Mouse (Mus musculus): Measurements from ENCODE around the gene Plppr3. TPM values are rescaled to one million over a fixed set of nuclear protein-coding genes. Genes with fewer than 3 reads are reported as not detected.
A peak's percentile ranks its signal among the peaks of the same experiment; 100 is the strongest.
"Not testable (repeated sequence)": the region's sequence is repeated elsewhere in the genome, so short reads cannot be mapped to it uniquely, and the experiment has no call there.

Plppr3 gene
- polyA plus RNA-seq, 1 experiment from 2014 or later: 142 TPM

DNA sequence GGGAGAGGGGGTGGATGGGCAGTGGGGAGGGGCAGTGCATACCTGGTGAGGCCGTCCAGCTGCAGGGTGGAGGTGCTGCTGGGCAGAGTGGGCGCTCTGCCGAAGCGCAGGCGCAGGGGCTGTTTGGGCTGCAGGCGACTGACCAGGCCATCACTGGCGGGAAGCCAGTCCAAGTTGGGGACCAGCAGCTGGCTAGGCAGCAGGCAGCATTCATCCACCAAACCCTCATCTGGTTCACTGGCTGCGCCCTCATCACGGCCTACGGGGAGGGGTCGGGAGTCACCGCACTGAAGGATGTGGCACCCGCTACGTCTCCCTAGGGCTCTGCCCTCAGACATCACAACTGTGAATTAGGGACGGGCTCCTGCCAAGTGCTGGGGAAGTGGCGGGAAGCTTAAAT lies 21.9 kb upstream of the Plppr3 start:
- no peak for ATAC-seq (ENCODE audit: low FRiP score, low read depth)
- Histone ChIP-seq H3K9me3 (no peaks in the 10 kb centered on the region), H3K36me3 (peaks cover 69% of the 10 kb centered on the region), H3K27me3 (no peaks in the 10 kb centered on the region), H3K9ac (no peak overlapping the region), H3K27ac (no peak overlapping the region), H3K4me3 (no peak overlapping the region), H3K4me1 (no peaks in the 10 kb centered on the region), H3K4me2 (replicated peaks) (no peak overlapping the region)
- WGBS: 94% methylated on average over 16 of the region's 16 CpGs

DNA sequence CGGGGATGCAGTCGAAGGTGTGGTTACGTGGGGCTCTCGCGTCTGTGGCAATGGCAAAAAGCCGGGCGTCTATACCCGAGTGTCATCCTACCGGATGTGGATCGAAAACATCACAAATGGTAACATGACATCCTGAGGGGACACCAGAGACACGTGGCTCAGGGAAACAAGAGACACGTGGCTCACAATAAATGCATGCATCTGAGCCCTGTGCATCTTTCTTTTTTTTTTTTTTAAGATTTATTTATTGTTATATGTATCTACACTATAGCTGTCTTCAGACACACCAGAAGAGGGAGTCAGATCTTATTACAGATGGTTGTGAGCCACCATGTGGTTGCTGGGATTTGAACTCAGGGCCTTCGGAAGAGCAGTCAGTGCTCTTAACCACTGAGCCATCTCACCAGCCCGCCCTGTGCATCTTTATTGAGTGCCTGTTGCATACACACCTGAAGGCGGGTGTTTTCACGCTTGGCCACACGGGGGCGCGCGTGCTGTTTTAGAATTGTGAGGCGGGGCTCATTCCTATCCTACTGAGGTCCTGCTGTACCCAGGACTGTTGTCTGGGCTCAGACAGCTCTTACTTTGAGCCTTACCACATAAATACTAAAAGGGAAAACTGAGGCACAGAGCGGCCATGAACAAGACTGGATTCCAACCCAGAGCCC lies 18.2 kb upstream of the Plppr3 start:
- not testable (repeated sequence) for H3K9me3 ChIP-seq; H3K4me2 ChIP-seq (replicated peaks); H3K27me3 ChIP-seq; H3K4me3 ChIP-seq; H3K4me1 ChIP-seq; H3K27ac ChIP-seq
- Histone ChIP-seq H3K36me3 (peaks cover 33% of the 10 kb centered on the region), H3K9ac (0 out of 2 replicates have a peak overlapping the region, but pooled peaks have one; percentile 4)
- ATAC-seq (ENCODE audit: low FRiP score, low read depth): peak; percentile 60; the same call in 1 of the 2 replicates
- 44% methylated on average over 22 of the region's 22 CpGs for WGBS

DNA sequence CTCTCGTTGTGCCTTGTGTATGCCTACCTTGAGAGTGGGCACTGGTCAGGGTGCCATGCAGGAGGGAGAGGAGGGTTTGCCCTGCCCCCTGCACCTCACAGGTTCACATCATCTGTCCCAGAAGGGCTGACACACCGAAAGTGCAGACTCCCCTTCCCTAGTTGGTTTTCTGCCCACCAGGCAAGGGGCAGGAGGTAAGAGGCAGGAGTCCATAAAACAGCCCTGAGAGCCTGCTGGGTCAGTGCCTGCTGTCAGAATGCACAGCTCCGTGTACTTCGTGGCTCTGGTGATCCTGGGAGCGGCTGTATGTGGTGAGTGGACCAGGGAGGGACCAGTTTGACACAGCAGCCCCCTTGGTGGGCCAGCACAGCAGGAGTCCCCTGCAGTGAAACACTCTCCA lies 16.2 kb upstream of the Plppr3 start, which contains the start of gene Cfd:
TSS of gene Cfd (plus strand) at position 184 of the 400 bp plus-strand sequence.
- Histone ChIP-seq H3K4me3 (no peak within 1 kb of the TSS), H3K4me1 (no peaks in the 10 kb centered on the region), H3K9ac (no peak within 1 kb of the TSS; the same call in 1 of the 2 replicates), H3K27ac (no peak within 1 kb of the TSS), H3K4me2 (replicated peaks) (no peak within 1 kb of the TSS), H3K9me3 (no peaks in the 10 kb centered on the region), H3K27me3 (no peaks in the 10 kb centered on the region), H3K36me3 (peaks cover 14% of the 10 kb centered on the region)
- 38% methylated on average over 5 of the region's 5 CpGs for WGBS
- no peak for ATAC-seq (ENCODE audit: low FRiP score, low read depth)

DNA sequence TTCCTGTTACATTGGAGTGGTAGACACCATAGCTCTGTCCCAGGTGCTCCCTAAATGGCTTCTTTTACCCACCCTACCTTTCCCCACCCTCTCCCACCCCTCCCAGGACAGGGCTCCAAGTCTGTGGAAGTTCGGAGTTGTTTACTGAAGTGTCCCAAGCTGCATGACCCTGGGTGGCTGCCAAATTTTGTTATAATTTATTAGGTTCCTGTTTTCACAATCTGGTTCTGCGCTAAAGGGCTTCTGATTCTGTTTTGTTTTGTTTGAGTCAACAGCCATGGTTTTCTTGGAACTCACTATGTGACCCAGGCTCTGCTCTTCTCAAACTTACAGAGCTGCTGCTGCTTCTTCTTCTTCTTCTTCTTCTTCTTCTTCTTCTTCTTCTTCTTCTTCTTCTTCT lies 15.0 kb upstream of the Plppr3 start:
- H3K27me3 ChIP-seq: no peaks in the 10 kb centered on the region
- no peak overlapping the region for H3K9ac ChIP-seq
- no peak overlapping the region for H3K4me2 ChIP-seq (replicated peaks)
- H3K27ac ChIP-seq: no peak overlapping the region
- 63% methylated on average over 2 of the region's 2 CpGs for WGBS
- no peak for ATAC-seq (ENCODE audit: low FRiP score, low read depth)
- no peaks in the 10 kb centered on the region for H3K9me3 ChIP-seq
- H3K4me3 ChIP-seq: no peak overlapping the region
- H3K4me1 ChIP-seq: no peaks in the 10 kb centered on the region
- H3K36me3 ChIP-seq: peaks cover 4% of the 10 kb centered on the region

DNA sequence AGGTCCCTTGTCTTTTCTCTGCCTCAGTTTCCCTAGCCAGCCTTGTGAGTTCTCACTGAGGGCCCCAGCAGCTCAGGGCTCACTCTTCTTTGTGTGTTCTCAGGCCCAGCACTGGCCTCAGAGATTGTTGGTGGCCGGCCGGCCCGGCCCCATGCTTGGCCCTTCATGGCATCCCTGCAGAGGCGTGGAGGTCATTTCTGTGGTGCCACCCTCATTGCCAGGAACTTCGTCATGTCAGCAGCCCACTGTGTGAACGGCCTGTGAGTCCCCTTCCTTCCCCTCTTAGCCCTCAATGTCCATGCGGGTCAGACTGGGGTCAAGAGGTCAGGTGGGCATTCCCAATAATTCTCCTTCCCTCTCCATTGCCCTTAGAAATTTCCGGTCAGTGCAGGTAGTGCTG lies 12.2 kb upstream of the Plppr3 start:
- Histone ChIP-seq H3K36me3 (no peaks in the 10 kb centered on the region), H3K27me3 (peaks cover 11% of the 10 kb centered on the region), H3K9me3 (no peaks in the 10 kb centered on the region), H3K27ac (no peak overlapping the region), H3K4me2 (replicated peaks) (no peak overlapping the region), H3K4me1 (peaks cover 19% of the 10 kb centered on the region), H3K4me3 (no peak overlapping the region), H3K9ac (no peak overlapping the region)
- WGBS: 80% methylated on average over 8 of the region's 8 CpGs
- no peak for ATAC-seq (ENCODE audit: low FRiP score, low read depth)

DNA sequence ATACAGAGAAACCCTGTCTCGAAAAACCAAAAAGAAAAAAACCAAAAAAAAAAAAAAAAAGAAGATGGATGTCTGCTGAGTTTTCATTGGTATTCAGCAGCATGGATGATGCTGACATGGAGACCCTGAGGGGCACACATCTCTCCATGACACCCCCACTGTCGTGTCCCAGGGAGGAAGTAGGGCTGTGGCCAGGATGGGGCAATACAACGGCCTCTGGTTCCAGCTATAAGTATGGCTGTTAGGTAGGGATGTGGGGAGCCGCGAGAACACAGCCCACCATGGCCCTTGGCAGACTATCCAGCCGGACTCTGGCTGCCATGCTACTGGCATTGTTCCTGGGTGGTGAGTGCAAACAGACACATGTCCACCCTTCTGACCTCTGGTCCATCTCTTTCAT lies 11.6 kb upstream of the Plppr3 start, which contains the start of gene Elane:
TSS of gene Elane (plus strand) at position 194 of the 400 bp plus-strand sequence.
- 82% methylated on average over 6 of the region's 6 CpGs for WGBS
- H3K9me3 ChIP-seq: no peaks in the 10 kb centered on the region
- no peak within 1 kb of the TSS for H3K4me2 ChIP-seq (replicated peaks)
- peaks cover 14% of the 10 kb centered on the region for H3K27me3 ChIP-seq
- no peak within 1 kb of the TSS for H3K27ac ChIP-seq
- H3K4me3 ChIP-seq: no peak within 1 kb of the TSS
- peaks cover 19% of the 10 kb centered on the region for H3K4me1 ChIP-seq
- no peak within 1 kb of the TSS for H3K9ac ChIP-seq
- no peak for ATAC-seq (ENCODE audit: low FRiP score, low read depth)
- no peaks in the 10 kb centered on the region for H3K36me3 ChIP-seq

DNA sequence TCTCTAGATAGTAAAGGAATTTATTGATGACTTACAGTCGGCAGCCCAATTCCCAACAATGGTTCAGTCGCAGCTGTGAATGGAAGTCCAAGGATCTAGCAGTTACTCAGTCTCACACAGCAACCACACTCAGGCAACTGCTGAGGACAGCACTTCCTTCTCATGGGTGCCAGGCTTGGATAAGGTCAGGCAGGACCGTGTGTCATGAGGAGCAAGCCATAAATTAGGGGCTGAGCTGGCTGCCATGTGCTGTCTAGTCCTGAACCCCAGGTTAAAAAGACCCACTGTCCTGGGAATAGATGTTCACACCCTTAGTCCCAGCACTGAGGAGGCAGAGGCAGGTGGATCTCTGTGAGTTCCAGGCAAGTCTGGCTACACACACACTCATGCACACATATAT lies 10.5 kb upstream of the Plppr3 start:
- not testable (repeated sequence) for H3K9ac ChIP-seq; H3K27ac ChIP-seq; ATAC-seq (ENCODE audit: low FRiP score, low read depth); H3K9me3 ChIP-seq; H3K36me3 ChIP-seq; H3K4me3 ChIP-seq; H3K4me2 ChIP-seq (replicated peaks)
- WGBS: 69% methylated on average over 3 of the region's 3 CpGs
- Histone ChIP-seq H3K27me3 (peaks cover 14% of the 10 kb centered on the region), H3K4me1 (peaks cover 23% of the 10 kb centered on the region)

DNA sequence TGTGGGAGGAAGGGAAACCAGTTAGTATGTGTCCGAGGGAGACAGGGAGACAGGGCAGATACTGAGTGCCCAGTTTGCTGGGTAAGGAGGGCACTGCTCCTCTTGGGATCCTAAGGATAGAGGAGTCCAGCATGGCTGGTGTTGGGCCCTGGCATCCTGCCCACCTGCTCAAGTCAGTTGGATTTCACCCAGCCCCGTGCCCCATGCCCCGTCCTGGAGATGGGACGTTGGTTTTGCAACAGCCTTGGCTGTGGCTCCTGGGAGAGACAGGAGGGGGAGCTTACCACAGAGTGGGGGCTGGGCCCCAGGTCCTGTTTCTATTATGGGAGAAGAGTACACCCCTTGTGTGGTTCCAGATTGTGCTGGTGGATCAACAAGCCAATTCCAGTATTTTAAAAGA lies 10.0 kb upstream of the Plppr3 start:
- no peak for ATAC-seq (ENCODE audit: low FRiP score, low read depth)
- H3K36me3 ChIP-seq: no peaks in the 10 kb centered on the region
- no peak overlapping the region for H3K4me3 ChIP-seq
- H3K9ac ChIP-seq: no peak overlapping the region
- H3K27me3 ChIP-seq: peaks cover 14% of the 10 kb centered on the region
- 75% methylated on average over 4 of the region's 4 CpGs for WGBS
- no peak overlapping the region for H3K27ac ChIP-seq
- peaks cover 23% of the 10 kb centered on the region for H3K4me1 ChIP-seq
- no peak overlapping the region for H3K4me2 ChIP-seq (replicated peaks)
- no peaks in the 10 kb centered on the region for H3K9me3 ChIP-seq

DNA sequence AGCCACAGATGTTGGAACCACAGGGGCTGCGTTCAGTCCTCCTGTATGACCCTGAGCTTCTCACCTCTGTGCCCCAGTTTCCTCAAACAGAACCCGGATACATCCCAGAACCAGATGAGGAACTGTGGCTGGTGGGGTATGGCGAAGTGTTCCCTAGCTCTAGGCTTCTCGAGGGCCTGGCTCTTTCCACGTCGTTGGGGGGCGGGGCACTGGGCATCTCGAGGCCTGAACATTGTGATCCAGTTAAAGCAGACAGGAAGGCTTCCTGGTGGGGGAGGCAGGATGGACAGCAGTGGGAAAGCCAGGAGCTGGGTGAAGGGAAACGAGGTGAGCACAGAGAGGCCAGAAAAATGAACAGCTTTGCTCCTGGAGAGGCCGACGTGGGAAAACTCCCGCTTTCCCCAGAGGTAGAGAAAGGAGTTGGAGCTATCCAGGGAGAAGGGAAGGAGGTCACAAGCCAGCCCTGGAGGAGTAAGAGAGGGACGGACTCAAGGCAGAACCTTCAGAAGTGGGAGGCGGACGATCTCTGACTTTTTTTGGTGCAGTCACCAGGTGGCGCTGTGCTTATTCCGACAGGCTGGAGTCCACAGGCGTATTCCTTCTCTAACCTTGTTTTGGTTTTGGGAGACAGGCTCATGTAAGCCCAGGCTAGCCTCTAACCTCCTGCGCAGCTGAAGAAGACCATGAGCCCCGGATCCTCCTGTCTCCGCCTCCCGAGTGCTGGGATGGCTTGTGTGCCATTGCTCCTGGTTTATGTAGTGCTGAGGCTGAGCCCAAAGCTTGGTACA lies 9.1 kb upstream of the Plppr3 start:
- WGBS: 13% methylated on average over 22 of the region's 22 CpGs
- 0 out of 2 replicates have a peak, but pooled peaks have one; percentile 16 for ATAC-seq (ENCODE audit: low FRiP score, low read depth)
- 0 out of 2 replicates have a peak overlapping the region, but pooled peaks have one; percentile 8 for H3K4me3 ChIP-seq
- no peak overlapping the region for H3K27ac ChIP-seq
- H3K9ac ChIP-seq: no peak overlapping the region
- peak overlapping the region; percentile 14; the same call in 1 of the 2 replicates for H3K4me2 ChIP-seq (replicated peaks)
- H3K9me3 ChIP-seq: no peaks in the 10 kb centered on the region
- H3K4me1 ChIP-seq: peaks cover 23% of the 10 kb centered on the region
- no peaks in the 10 kb centered on the region for H3K36me3 ChIP-seq
- H3K27me3 ChIP-seq: peaks cover 14% of the 10 kb centered on the region

DNA sequence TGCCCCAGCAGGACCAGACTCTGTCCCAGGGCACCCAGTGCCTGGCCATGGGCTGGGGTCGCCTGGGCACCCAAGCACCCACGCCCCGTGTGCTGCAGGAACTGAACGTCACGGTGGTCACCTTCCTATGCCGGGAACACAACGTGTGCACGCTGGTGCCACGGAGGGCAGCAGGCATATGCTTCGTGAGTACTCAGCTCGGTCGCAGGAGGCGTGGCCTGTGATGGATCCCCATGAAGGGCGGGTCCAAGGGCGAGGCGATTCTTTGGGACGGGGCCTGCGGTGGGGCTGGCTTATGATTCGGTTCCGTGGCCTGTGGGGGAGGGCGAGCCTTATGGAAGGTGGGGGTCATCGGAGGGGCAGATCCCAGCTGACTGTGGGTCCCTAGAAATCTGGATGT lies 7.5 kb upstream of the Plppr3 start:
- H3K4me1 ChIP-seq: peaks cover 23% of the 10 kb centered on the region
- H3K36me3 ChIP-seq: no peaks in the 10 kb centered on the region
- H3K4me3 ChIP-seq: peak overlapping the region; percentile 24
- peak overlapping the region; percentile 57 for H3K4me2 ChIP-seq (replicated peaks)
- H3K27ac ChIP-seq: no peak overlapping the region
- H3K27me3 ChIP-seq: peaks cover 14% of the 10 kb centered on the region
- H3K9me3 ChIP-seq: no peaks in the 10 kb centered on the region
- peak; percentile 9; the same call in 1 of the 2 replicates for ATAC-seq (ENCODE audit: low FRiP score, low read depth)
- 6% methylated on average over 22 of the region's 22 CpGs for WGBS
- peak overlapping the region; percentile 36; the same call in 1 of the 2 replicates for H3K9ac ChIP-seq

DNA sequence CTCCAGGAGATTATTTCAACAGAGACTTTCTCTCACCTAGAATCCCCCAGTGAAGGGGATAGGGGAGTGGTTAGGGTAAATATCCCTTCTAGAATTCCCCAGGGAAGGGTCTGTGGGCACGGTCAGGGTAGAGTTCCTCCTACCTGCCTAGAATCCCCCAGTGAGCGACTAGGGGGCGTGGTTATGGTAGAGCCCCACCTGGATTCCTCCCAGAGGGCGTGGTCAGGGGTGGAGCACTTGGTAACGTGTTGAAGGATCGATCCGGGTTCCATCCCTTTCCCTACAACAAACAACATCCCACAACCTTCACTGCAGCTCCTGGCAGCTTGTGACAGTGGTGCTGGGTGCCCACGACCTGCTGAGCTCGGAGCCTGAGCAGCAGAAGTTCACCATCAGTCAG lies 6.3 kb upstream of the Plppr3 start:
- Histone ChIP-seq H3K4me2 (replicated peaks) (no peak overlapping the region), H3K27me3 (peaks cover 14% of the 10 kb centered on the region), H3K9ac (no peak overlapping the region), H3K4me3 (no peak overlapping the region), H3K9me3 (no peaks in the 10 kb centered on the region), H3K4me1 (peaks cover 23% of the 10 kb centered on the region), H3K27ac (no peak overlapping the region), H3K36me3 (no peaks in the 10 kb centered on the region)
- 13% methylated on average over 9 of the region's 9 CpGs for WGBS
- ATAC-seq (ENCODE audit: low FRiP score, low read depth): no peak

DNA sequence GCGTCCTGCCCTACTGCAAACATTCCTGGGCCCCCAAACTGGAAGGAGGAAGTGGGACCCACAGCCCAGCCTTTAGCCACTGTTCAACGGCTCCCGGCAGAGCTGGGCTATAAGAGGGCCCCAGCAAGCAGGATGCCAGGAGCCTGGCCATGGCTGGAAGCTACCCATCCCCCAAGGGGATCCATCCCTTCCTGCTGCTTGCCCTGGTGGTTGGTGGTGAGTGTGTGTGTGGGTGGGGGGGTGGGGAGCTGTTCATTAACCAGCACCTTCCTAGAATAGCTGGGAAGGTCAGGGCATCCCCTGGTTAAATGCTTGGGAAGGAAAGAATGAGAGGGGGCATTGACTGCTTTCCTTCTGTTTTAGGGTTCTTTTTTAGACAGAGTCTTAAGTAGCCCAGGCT lies 5.1 kb upstream of the Plppr3 start:
- no peaks in the 10 kb centered on the region for H3K36me3 ChIP-seq
- ATAC-seq (ENCODE audit: low FRiP score, low read depth): no peak

More for the DNA sequence above, 5.1 kb upstream of the Plppr3 start:
- no peak overlapping the region for H3K27ac ChIP-seq
- H3K9me3 ChIP-seq: no peaks in the 10 kb centered on the region
- H3K4me2 ChIP-seq (replicated peaks): no peak overlapping the region
- no peak overlapping the region for H3K4me3 ChIP-seq
- peaks cover 32% of the 10 kb centered on the region for H3K4me1 ChIP-seq
- WGBS: 34% methylated on average over 3 of the region's 3 CpGs
- H3K27me3 ChIP-seq: peaks cover 14% of the 10 kb centered on the region
- H3K9ac ChIP-seq: 0 out of 2 replicates have a peak overlapping the region, but pooled peaks have one; percentile 39

Measured in limb, embryonic 13.5 days (tissue).